Mouse (Mus musculus) WW6 (cell line): ENCODE data around the gene Spata7.

ENCODE experiments used
- DNase-seq: peaks from one replicate; pipeline ENCODE4 v3.0.0-alpha.2; 2013; ENCODE audit warnings: low read depth, low spot score

The Spata7 gene

GRCm38 (mm10) chr12:98673879-98674278, 45.9 kb downstream of the Spata7 start:
- no peak for DNase-seq

GRCm38 (mm10) chr12:98674627-98675143, 46.7 kb downstream of the Spata7 start:
- peak; percentile 67 for DNase-seq

- DNase-seq: no peak
Observed at GRCm38 (mm10) chr12:98676861-98677260, 48.9 kb downstream of the Spata7 start.

GRCm38 (mm10) chr12:98677336-98677735, 49.4 kb downstream of the Spata7 start:
- no peak for DNase-seq

GRCm38 (mm10) chr12:98679906-98680305, 51.9 kb downstream of the Spata7 start:
- DNase-seq: no peak

DNA sequence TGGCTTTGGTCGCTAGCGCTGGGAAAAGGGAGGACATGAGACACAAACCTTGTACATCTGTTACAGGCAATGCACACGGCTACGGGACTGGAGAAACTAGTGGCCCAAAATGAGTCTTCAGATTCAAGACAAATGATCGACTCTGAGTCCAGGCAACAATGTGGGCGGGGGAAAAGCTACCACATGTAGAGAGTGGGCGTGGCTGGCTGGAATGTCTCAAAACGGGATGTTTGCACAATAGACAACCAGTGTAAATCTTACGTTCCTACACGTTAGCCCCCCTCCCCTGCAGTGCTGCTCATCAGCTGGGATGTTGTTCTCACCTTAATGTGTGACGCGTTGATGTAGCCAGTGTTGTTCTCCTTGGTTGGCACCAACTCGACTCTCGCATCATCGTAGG, 54.2 kb downstream of the Spata7 start:
- DNase-seq: no peak

DNA sequence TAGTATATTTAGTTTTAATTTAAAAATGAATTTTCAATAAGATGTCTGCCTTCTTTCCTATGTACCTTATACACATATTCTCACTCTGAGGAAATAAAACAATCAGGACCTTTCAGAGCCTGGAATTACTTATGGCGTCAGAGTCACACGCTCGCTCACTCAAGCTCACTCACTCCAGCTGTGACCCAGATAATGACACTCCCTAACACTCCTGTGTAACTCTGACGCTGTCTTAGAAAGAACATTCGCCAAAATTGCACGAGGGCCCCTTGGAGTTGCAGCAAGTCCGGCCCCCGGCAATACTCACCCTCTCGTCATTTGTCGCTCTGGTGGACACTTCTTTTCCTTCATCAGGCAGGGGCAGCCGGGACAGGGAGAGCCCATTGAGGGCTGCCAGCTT, 55.2 kb downstream of the Spata7 start:
- DNase-seq: no peak

GRCm38 (mm10) chr12:98683574-98683973, 55.6 kb downstream of the Spata7 start:
- no peak for DNase-seq

DNA sequence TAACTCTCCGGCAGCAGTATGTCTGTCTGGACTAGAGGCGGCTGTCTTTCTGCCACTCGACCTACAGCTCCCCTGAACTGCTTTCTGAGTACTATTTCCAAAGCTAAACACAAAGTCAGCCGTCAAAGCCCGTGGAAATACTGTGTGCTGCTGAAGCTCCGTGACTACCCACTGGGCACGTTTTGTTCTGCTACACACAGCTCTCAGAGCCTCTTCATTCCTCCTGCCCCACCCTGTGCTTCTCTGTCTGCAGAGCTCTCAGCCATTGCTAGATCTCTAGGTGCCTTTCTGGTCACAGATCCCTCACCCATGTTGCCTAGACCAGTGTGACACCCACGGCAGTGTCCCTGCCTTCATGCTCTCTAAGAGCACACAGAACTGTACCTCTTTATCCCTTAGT, 62.3 kb downstream of the Spata7 start:
- no peak for DNase-seq

DNA sequence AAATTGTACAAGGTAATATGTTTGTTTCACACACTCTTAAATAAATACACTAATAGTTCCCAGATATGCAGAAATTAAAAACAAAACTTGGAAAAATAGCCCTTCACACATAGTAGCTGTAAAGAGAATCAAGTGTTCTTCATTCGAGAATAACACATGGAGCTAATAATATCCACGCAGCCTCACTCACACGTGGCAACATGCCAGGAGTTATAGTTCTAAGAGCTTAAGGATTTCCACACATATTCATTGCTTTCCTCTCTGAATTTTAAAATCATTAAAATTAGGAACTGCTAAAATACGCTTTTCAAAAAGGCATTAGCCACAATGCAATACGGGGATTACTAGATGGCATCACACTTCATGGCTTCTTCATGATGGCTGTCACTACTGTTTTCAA, 69.2 kb downstream of the Spata7 start:
- DNase-seq: no peak

DNA sequence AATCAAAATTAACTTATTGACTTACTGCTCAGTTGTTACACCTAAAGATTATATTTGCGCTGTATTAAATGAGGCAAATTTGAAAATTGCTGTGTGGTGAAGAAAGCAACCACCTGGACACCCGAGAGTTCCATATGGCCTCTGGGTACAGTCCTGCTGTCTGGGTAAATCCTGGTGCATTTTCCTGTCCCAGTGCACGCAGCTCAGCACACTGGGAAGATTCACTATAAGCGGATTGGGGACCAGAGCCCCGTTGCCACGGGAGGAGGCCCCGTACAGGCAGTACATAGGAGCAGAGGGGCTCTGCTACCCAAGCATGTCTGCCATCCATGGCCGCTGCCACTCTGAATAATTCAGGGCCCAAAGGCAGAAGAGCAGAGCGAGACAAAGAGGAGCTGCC, 73.6 kb downstream of the Spata7 start:
- DNase-seq: no peak

- DNase-seq: no peak
Observed at GRCm38 (mm10) chr12:98703554-98703953, 75.6 kb downstream of the Spata7 start.

DNA sequence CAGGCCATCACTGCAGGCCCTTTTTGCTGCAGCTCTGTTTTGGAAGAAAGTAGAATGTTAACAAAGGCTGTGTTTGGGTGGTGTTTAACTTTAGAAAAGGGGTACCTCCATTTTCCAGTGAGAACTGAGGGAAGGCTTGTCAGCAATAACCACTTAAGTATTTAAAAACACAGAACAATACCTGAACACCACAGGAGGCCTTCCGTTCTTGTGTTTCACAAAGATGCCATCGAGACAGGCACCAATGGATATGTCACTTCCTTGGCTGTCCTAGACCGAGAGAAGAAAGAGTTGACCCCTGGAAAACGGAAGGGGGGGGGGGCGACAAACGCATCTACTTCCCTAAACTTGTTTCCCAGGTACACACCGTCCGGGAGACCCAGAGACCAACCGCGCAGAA, 76.0 kb downstream of the Spata7 start:
- DNase-seq: no peak

- DNase-seq: no peak
Observed at GRCm38 (mm10) chr12:98712819-98713218, 84.9 kb downstream of the Spata7 start.

DNA sequence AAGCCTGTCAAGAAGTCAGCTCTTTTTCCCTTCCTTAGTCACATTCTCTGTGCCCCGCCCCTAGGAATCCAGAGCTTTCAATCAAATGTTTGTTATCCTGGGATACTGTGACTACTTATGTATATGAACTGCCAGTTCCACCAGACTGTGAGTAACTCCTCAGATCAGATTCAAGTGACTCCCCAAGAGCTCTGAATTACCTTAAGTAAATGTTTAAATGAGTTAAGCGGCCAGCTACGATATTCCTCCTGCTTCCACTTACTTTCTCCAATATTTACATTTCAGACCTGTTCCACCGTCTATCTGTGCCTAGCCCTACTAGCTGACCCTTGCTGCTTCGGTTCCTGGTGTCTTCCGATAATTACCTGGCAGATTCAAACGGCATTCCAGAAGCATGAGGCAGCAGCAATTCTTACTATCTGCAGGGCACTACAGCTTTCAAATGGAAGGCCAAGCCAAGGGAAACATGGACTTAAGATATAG, 85.7 kb downstream of the Spata7 start:
- no peak for DNase-seq

DNA sequence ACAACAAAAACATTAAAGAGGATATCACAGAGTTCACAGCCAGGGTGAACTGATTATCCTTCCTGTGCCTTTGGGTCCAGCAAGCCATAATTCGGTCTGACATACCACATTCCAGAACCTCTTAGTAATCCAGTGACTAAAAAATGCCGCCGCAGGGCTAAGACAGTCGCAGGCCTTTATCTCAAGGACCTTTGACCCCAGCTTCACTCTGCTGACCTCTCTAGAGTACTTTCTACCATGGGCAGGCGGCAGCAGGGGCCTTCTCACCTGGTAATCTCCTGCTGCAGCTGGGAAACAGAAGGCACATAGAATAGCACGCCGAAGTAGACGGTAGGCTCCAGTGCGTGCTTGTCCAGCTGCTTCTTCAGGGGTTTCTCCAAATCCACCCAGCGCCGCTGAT, 86.8 kb downstream of the Spata7 start:
- no peak for DNase-seq

DNA sequence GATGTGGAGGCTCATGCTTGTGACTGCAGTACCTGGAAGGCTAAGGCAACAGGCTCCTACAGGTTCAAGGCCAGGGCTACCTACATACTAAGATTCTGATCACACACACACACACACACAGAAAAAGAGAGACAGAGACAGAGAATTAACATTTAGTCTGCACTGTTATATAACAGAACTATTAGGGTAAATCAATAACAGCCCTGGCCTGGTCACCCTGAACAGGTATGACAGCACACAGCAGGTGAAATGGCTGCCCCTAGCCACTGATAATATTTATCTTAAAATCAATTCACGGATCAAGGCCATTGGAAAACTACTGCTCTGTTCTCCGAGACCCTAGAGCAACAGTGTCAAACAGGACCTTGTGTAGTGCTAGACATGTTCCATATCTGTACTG, 88.2 kb downstream of the Spata7 start:
- no peak for DNase-seq
